Mouse (Mus musculus) thymus, postnatal 0 days (tissue): ENCODE data around the gene Edem3. TPM values are rescaled to one million over a fixed set of nuclear protein-coding genes. Genes with fewer than 3 reads are reported as not detected.

Source experiments
- DNase-seq: peaks from one replicate; pipeline ENCODE4 v3.0.0-alpha.2; 2015; ENCODE audit warnings: low spot score
- polyA plus RNA-seq: library from polyadenylated mRNA; unstranded; fragments of >200 nt; fragmentation: Nextera tagmentation; extraction: Ambion mirVana; gene quantifications from 2 replicates; pipeline ENCODE4 v1.2.1, GENCODE M21; 2015

Gene Edem3
- polyA plus RNA-seq, 1 experiment from 2014 or later, result 5.5 TPM

DNA sequence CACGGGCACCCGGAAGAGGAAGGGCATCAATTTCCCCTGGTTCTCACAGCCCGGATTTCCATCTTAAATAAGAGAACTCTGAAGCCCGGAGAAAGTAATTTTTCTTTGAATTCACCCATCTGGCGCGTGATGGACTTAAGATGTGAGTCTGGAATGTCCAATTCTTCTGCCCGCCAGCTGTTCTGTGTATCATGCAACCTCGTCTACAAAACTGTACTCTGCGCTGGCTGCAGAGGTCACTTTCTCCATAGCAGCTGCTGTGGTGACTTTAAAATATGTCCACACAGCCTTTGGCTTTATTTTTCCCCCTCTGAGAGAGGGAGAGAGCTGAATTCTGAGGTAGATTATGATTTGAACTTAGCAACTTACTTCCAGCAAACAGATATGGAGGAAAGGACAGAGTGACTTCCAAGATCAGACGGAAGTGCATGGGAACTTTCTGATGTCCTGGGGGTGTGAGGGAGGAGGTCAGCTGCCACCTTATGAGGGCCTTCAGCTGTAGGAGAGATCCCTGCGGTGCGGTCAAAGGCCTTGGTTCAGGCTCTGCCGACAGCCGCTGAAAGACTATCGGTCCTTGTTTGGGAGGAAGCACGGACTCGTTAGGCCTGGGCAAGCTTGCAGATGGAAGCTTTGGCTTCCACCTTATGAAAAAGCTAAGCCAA, 108.1 kb downstream of the Edem3 start:
- no peak for DNase-seq

DNA sequence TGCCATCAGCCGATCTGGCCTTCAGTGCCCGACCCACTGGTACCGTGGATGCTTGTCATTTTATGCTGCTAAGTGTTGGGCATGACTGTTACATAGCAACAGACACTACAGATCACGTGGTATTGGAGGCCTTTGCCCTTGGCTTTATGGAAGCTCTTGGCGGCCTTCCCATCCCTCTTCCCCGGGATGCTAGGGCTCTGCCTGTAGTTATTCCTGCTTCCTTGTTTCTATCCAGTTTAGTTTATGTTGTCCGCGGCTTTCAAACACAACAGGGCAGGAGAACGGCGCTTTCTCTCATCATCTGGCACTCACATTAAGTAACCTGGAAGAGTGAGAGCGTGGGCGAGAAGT, 108.6 kb downstream of the Edem3 start:
- no peak for DNase-seq

DNA sequence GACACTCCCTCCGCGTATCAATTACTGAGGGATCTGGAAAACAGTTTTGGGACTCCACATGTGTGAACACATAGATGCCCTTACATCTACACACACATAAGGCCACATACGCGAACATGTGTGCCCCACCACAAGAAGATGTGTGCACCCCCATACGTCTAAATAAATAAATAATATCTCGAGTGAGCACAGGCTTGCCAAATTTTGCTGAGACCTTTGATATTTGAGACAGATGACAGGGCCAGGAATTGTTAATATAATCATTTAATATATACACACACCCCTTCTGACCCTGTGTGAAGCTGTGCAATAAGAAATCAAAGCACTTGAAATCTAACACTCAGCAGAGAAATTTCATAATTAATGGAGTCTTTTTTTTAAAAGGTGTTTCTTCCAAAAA, 109.2 kb downstream of the Edem3 start:
- no peak for DNase-seq

Other genes starting within 250 kb of the Edem3 start
- gene Fam129a, start 184.2 kb upstream of the Edem3 start, polyA plus RNA-seq, result 10.9 and 12.6 TPM in 2 replicates